Mouse (Mus musculus) midbrain, embryonic 14.5 days (tissue): ENCODE measurements around the gene Cbx7. TPM values are rescaled to one million over a fixed set of nuclear protein-coding genes. Genes with fewer than 3 reads are reported as not detected.
"Not testable (repeated sequence)": the region's sequence is repeated elsewhere in the genome, so short reads cannot be mapped to it uniquely, and the experiment has no call there.

Experiments
- ATAC-seq: fragments of 200-750 bp; cut with Nextera tagmentation; 2 replicates; pipeline ENCODE4 v1.8.0; 2017; ENCODE audit warnings: moderate number of reproducible peaks, moderate library complexity; ENCODE audit not compliant: low FRiP score, low TSS enrichment
- DNase-seq: peaks from one replicate; pipeline ENCODE4 v3.0.0-alpha.2; 2015
- H3K27ac ChIP-seq: fragments of 300-500 bp; sonication (generic); replicated peaks from 2 replicates; pipeline ENCODE4 v1.5.1; 2014; ENCODE audit warnings: mild to moderate bottlenecking, low read depth, low read length, moderate library complexity
- H3K27me3 ChIP-seq: fragments of 300-500 bp; sonication (generic); 2 replicates; pipeline ENCODE4 v1.6.1; 2014; ENCODE audit warnings: low read length, control low read depth, mixed read lengths; ENCODE audit not compliant: control insufficient read depth, insufficient read depth
- H3K36me3 ChIP-seq: fragments of 300-500 bp; sonication (generic); 2 replicates; pipeline ENCODE4 v1.6.1; 2014; ENCODE audit warnings: low read length, control low read depth; ENCODE audit not compliant: control insufficient read depth, insufficient read depth
- H3K4me1 ChIP-seq: fragments of 300-500 bp; sonication (generic); 2 replicates; pipeline ENCODE4 v1.6.1; 2014; ENCODE audit warnings: mild to moderate bottlenecking, antibody characterized with exemption, low read length, control low read depth; ENCODE audit not compliant: control insufficient read depth, insufficient read depth
- H3K4me2 ChIP-seq: fragments of 300-500 bp; sonication (generic); 2 replicates; pipeline ENCODE4 v1.6.1; 2014; ENCODE audit warnings: mild to moderate bottlenecking, low read length, moderate library complexity
- H3K4me3 ChIP-seq: fragments of 300-500 bp; sonication (generic); replicated peaks from 2 replicates; pipeline ENCODE4 v1.5.1; 2014; ENCODE audit warnings: low read depth, low read length
- H3K9ac ChIP-seq: fragments of 300-500 bp; sonication (generic); replicated peaks from 2 replicates; pipeline ENCODE4 v1.6.1; 2014; ENCODE audit warnings: mild to moderate bottlenecking, low read length, moderate library complexity
- H3K9me3 ChIP-seq: fragments of 300-500 bp; sonication (generic); 2 replicates; pipeline ENCODE4 v1.6.1; 2016; ENCODE audit warnings: low read length, control low read depth, mixed read lengths; ENCODE audit not compliant: control insufficient read depth
- WGBS: fragments of 180-500 bp; shearing (Covaris S2); extraction: QIAGEN DNeasy Blood & Tissue Kit; methylation state at CpG from one replicate; pipeline ENCODE4 v1.1.7; 2014; 5-methylcytosine and 5-hydroxymethylcytosine counted together
- polyA plus RNA-seq: library from polyadenylated mRNA; unstranded; fragments of >200 nt; fragmentation: Nextera tagmentation; extraction: Ambion mirVana; gene quantifications from 2 replicates; pipeline ENCODE4 v1.2.1, GENCODE M21; 2014

The Cbx7 gene
- polyA plus RNA-seq, 1 experiment from 2014 or later: 4.4 TPM

DNA sequence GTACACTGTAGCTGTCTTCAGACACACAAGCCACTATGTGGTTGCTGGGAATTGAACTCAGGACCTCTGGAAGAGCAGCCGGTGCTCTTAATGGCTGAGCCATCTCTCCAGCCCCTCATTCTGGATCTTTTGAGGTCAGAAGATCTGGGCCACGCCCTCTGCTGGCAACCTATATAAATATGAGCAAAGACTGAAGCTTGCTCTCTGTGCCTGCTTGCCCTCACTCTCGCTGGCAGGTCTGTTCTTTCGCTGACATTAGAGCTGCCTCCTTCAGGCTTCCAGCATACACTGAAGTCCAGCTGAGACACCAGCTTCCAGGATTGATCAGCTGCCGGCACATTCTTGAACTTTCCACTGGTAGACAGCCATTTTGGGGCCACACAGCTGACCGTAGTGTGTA lies 23.2 kb downstream of the Cbx7 start:
- Histone ChIP-seq H3K9ac (no peak overlapping the region), H3K27me3 (no peaks in the 10 kb centered on the region), H3K4me3 (no peak overlapping the region), H3K27ac (no peak overlapping the region), H3K4me1 (peaks cover 20% of the 10 kb centered on the region), H3K36me3 (no peaks in the 10 kb centered on the region), H3K9me3 (no peaks in the 10 kb centered on the region), H3K4me2 (no peak overlapping the region)
- 70% methylated on average over 6 of the region's 6 CpGs for WGBS
- ATAC-seq: no peak
- no peak for DNase-seq

DNA sequence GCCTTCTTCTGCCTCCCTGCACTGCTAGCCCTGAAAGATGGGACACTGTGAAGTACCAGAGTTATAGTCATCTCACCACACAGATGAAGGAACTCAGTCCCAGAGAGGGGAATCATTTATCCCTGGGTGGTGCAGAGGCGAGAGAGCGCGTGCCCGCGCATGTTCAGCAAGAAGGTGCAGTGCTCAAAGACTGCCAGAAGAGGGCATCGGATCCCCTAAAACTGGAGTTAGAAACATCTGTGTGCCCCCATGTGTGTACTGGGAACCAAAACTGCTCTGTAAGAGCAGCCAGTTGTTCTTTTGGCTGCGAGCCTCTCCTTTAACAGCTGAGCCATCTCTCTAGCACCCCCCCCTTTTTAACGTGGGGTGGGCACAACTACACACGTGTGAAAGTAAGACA lies 24.1 kb downstream of the Cbx7 start:
- 63% methylated on average over 9 of the region's 9 CpGs for WGBS
- no peaks in the 10 kb centered on the region for H3K27me3 ChIP-seq
- H3K4me3 ChIP-seq: no peak overlapping the region
- DNase-seq (peak; percentile 44), ATAC-seq (no peak)
- no peak overlapping the region for H3K9ac ChIP-seq
- H3K36me3 ChIP-seq: no peaks in the 10 kb centered on the region
- H3K4me2 ChIP-seq: no peak overlapping the region
- H3K4me1 ChIP-seq: peaks cover 20% of the 10 kb centered on the region
- no peak overlapping the region for H3K27ac ChIP-seq
- H3K9me3 ChIP-seq: no peaks in the 10 kb centered on the region

DNA sequence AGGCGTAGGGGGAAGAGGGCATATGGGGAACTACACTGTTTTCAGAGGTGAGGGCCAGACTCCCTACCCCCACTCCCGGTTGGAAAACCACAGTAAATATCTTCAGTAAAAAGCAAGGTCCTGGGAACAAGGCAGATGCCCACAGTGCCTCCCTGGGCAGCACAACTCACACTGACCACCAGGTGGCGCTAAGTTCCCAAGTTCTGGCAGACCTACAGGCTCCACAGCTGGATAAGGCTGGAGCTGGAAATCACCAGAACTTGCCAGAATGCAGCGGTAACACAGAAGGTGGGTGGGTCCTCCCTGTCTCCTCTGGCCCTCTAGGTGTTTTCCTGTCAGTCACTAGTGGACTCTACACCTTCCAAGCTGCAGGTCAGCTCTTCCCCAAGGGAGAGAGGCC lies 24.9 kb downstream of the Cbx7 start:
- Histone ChIP-seq H3K36me3 (no peaks in the 10 kb centered on the region), H3K9me3 (no peaks in the 10 kb centered on the region), H3K4me2 (no peak overlapping the region), H3K4me1 (peaks cover 16% of the 10 kb centered on the region), H3K27ac (no peak overlapping the region), H3K4me3 (no peak overlapping the region), H3K9ac (no peak overlapping the region), H3K27me3 (no peaks in the 10 kb centered on the region)
- DNase-seq: peak; percentile 96
- WGBS: 15% methylated on average over 4 of the region's 4 CpGs
- ATAC-seq: peak; percentile 59; the same call in 1 of the 2 replicates

DNA sequence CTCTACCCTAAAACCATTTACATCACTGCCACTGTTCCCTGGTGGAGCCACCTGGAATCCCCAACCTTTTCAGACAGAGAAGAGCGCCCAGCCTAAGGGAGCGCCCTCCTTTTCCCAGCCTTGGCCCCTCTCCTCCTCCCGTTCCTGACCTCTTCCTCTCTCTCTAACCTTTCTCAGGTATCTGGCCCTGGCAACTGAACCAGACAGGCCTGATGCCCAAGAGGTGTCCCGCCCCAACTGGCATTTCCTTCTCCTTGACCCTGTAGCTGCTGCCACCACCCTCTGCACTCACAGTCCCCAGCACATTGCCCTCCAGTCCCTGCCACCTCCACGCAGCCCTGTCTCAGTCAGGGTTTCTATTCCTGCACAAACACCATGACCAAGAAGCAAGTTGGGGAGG lies 26.0 kb downstream of the Cbx7 start:
- Histone ChIP-seq H3K27ac (no peak overlapping the region), H3K9me3 (no peaks in the 10 kb centered on the region), H3K4me1 (peaks cover 5% of the 10 kb centered on the region), H3K4me2 (no peak overlapping the region), H3K4me3 (no peak overlapping the region), H3K27me3 (no peaks in the 10 kb centered on the region), H3K36me3 (no peaks in the 10 kb centered on the region), H3K9ac (no peak overlapping the region)
- no peak for DNase-seq
- ATAC-seq: no peak
- WGBS: 85% methylated on average over 5 of the region's 5 CpGs

DNA sequence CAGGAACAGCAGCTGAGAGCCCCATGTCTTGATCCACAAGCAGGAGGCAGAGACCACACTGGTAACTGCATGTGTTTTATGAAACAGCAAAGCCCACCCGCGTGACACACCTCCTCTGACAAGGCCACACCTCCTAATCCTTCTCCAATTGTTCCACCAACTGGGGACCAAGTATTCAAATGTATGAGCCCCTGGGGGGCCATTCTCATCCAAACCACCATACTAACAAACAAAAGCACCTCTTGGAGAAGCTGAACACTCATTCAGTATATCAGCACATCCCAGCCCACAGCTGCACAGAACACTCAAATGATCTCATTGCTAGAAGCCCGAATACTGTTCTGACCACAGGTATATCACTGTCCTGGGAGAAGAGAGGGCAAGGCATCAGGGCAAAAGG lies 27.3 kb downstream of the Cbx7 start:
- 70% methylated on average over 3 of the region's 3 CpGs for WGBS
- H3K9me3 ChIP-seq: no peaks in the 10 kb centered on the region
- no peaks in the 10 kb centered on the region for H3K27me3 ChIP-seq
- ATAC-seq: no peak
- no peak overlapping the region for H3K27ac ChIP-seq
- H3K4me1 ChIP-seq: no peaks in the 10 kb centered on the region
- H3K4me2 ChIP-seq: no peak overlapping the region
- no peak for DNase-seq
- H3K36me3 ChIP-seq: no peaks in the 10 kb centered on the region
- H3K4me3 ChIP-seq: no peak overlapping the region
- H3K9ac ChIP-seq: no peak overlapping the region

DNA sequence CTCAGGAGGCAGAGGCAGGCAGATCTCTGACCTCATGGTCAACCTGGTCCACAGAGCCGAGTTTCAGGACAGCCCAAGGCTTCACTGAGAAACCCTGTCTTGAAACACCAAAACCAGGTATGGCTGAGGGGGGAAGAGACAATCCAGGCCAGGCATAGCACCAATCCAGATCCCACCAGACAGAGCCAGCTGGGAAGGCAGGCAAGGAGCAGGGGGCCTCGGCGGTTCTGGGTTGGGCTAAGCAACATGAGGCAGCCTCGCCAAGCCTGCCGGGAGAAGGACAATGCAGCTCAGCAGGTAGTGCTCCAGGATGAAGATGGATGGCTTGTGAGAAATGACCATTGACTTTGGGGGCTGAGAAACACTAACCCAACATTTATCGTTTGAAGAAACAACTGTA lies 28.4 kb downstream of the Cbx7 start:
- Histone ChIP-seq H3K4me1 (no peaks in the 10 kb centered on the region), H3K9me3 (no peaks in the 10 kb centered on the region), H3K4me2 (no peak overlapping the region), H3K9ac (no peak overlapping the region), H3K36me3 (no peaks in the 10 kb centered on the region), H3K27ac (no peak overlapping the region), H3K4me3 (no peak overlapping the region), H3K27me3 (no peaks in the 10 kb centered on the region)
- 88% methylated on average over 6 of the region's 6 CpGs for WGBS
- no peak for DNase-seq
- no peak for ATAC-seq

DNA sequence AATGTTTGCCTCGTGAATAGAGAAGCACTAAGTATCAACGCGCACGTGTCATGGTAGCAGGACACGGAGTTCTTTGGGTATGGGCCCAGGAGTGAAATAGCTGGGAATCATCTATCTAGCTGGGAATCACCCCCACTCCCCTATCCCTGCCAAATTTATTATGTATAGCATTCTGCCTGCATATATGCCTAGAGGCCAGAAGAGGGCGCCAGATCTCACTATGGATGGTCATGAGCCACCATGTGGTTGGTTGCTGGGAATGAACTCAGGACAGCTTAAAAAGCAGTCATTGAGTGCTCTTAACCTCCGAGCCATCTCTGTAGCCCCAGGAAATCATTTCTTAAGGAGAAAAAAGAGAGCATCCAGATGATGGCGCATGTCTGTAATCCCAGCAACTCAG lies 30.0 kb downstream of the Cbx7 start:
- ATAC-seq (no peak), DNase-seq (peak; percentile 79)
- no peak overlapping the region for H3K4me2 ChIP-seq
- H3K27me3 ChIP-seq: no peaks in the 10 kb centered on the region
- 29% methylated on average over 8 of the region's 8 CpGs for WGBS
- H3K4me1 ChIP-seq: no peaks in the 10 kb centered on the region
- H3K9me3 ChIP-seq: no peaks in the 10 kb centered on the region
- no peaks in the 10 kb centered on the region for H3K36me3 ChIP-seq
- H3K4me3 ChIP-seq: no peak overlapping the region
- no peak overlapping the region for H3K9ac ChIP-seq
- H3K27ac ChIP-seq: no peak overlapping the region

DNA sequence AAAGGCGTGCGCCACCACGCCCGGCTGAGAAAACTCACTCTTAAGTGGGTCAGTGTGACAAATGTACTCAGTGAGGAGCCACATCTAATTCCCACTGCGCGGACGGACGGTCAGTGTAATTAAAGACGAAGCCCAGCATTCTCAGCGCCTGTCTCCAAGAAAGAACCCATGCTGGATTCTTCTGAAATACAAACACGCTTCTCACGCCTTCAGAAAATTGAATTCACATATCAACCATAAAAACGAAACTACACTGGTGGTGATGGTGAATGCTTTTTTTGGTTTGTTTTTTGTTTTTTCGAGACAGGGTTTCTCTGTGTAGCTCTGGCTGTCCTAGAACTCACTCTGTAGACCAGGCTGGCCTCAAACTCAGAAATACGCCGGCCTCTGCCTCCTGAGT lies 31.0 kb downstream of the Cbx7 start:
- no peaks in the 10 kb centered on the region for H3K9me3 ChIP-seq
- no peak overlapping the region for H3K9ac ChIP-seq
- H3K4me2 ChIP-seq: no peak overlapping the region
- no peak for ATAC-seq
- no peaks in the 10 kb centered on the region for H3K27me3 ChIP-seq
- no peak for DNase-seq
- 91% methylated on average over 16 of the region's 16 CpGs for WGBS
- no peak overlapping the region for H3K4me3 ChIP-seq
- no peak overlapping the region for H3K27ac ChIP-seq
- no peaks in the 10 kb centered on the region for H3K4me1 ChIP-seq
- H3K36me3 ChIP-seq: no peaks in the 10 kb centered on the region

DNA sequence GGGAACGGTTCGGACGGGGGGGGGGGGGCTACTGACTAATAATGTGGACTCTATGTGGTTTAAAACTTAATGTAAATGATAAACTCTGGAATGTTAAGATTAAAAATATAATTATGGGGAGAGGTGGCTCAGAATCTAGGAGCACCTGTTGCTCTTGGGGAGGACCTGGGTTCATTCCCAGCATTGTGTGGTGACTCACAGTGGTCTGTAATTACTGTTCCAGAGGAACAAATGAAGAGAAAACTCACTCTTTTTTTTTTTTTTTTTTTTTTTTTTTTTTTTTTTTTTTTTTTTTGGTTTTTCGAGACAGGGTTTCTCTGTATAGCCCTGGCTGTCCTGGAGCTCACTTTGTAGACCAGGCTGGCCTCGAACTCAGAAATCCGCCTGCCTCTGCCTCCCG lies 31.4 kb downstream of the Cbx7 start:
- H3K9ac ChIP-seq, ATAC-seq, H3K4me2 ChIP-seq, H3K27ac ChIP-seq, H3K4me3 ChIP-seq, H3K4me1 ChIP-seq, H3K36me3 ChIP-seq, H3K9me3 ChIP-seq, H3K27me3 ChIP-seq, DNase-seq: not testable (repeated sequence)
- WGBS: 80% methylated on average over 4 of the region's 7 CpGs
